Mouse (Mus musculus): ENCODE data around the gene Cwf19l2.
"Not testable (repeated sequence)": the region's sequence is repeated elsewhere in the genome, so short reads cannot be mapped to it uniquely, and the experiment has no call there.

Cwf19l2 gene

DNA sequence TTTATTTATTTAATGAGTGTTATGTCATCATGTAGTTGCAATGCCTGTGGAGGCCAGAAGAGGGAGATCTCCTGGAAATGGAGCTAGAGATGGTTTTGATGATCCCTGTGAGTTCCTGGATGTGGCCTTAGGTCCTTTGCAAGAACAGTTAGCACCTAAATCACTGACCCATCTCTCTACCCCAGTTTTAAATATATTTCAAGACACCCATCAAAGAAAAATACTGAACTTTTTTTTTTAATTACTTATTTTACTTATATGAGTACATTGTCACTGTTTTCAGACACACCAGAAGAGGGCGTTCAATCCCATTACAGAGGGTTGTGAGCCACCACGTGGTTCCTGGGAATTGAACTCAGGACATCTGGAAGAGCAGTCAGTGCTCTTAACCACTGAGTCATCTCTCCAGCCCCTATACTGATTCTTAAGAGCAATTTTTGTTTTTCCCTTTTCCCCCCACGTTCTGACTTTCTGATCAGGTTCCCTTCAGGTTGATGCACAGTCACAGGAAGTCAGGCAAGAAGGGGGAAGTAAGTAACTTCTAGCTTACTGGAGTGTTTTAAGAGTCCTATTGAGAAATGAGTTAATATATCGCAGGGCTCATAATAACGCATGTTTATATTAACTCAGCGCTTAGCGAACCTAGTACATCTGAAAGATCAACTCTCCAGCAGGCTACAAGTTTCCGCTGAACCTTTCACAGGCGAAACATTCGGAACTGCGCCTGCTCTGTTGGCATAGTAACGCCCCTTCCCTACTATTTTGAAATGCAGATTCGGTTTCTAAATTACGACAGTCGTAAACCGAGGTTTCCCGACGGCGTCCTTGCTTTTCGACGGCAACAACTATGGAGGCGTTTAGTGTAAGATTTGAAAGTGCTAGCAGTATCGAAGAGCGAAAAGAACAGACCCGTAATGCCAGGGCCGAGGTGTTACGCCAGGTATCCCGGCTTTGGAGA, at the start of gene Cwf19l2:
Gene Cwf19l2 (plus strand): TSS at position 342 of the 958 bp plus-strand sequence.
- DNase-seq (ENCODE audit: low read depth, low spot score) = peak; percentile 95

DNA sequence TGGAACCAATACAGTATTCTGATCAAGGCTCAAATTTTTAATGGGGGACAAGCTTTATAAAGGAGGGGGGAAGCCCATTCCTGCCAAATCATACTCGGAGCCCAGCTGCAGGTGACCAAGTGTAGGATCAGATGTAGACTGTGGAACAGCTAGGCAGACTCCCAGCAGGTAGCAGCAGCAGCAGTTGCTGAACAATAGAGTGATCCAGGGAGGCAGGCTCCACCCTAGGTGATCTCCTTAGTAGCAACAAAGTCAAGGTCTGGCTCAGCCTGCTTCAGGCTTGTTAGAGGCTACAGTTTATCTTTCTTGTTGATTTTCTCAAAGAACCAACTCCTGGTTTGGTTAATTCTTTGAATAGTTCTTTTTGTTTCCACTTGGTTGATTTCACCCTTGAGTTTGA, 27.1 kb upstream of the Cwf19l2 start:
- not testable (repeated sequence) for DNase-seq (ENCODE audit: low read depth, low spot score)

DNA sequence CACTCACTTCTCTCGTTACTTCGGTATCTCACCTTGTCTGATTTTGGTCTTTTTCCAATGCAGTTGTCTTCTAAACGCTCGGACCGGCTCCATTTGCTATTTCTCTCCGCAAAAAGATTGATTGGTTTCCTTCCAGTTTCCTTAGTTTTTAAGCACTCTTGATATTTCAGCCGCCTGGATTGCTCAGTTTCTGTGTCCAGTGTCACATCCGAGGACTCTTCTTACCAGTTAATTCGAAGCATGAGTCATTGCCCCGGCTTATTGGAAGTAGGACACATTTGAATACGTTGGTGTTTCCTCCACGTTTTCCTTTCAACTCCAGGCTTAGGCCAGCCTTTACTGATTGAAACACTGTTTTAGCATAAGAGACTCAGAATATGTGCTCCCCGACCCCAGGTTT, 980 bp downstream of the Cwf19l2 start:
- peak; percentile 15 for DNase-seq (ENCODE audit: low read depth, low spot score)

DNA sequence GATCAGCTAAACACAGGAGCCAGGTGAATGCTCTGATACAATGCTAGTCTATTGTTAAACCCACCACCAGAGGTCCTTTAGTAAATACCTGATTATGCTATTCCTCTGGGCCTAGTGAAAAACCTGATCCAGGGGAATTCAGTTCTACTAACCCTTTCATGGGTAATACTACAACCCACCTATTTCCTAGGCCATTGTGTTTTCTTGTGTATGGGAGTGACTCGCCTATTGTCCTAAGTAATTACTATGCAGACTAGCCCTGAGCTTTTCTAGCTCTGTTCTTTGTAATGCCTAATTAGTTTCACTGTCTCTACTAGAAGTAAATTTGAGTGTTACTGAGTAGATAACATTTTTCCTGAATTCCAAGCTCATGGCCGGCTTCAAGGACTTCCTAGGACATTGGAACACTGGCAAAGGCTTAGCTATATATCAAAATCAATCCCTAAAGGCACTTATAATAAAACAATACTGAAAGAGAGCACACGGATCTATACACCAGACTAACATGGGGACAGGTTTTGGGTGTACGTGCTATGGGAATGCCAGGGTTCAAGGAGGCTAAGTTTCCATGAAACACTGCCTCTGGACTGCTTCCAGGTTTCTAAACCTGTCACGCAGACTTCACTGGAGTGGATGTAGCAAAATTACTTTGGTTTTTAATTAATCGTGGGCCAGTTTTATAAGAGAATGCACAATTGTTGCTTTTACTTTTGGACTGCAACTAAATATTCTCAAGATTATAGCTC, 36.3 kb downstream of the Cwf19l2 start:
- not testable (repeated sequence) for DNase-seq (ENCODE audit: low read depth, low spot score)

GRCm38 (mm10) chr9:3471897-3472296, 68.5 kb downstream of the Cwf19l2 start:
- DNase-seq (ENCODE audit: low read depth, low spot score) = no peak

- DNase-seq (ENCODE audit: low read depth, low spot score) = no peak
Measured at GRCm38 (mm10) chr9:3518645-3519044, 115.3 kb downstream of the Cwf19l2 start.

- no peak for DNase-seq (ENCODE audit: low read depth, low spot score)
Measured at GRCm38 (mm10) chr9:3519178-3519577, 115.8 kb downstream of the Cwf19l2 start.

- no peak for DNase-seq (ENCODE audit: low read depth, low spot score)
Measured at GRCm38 (mm10) chr9:3521031-3521430, 117.6 kb downstream of the Cwf19l2 start.

Measured in telencephalon, adult 2 months (tissue).